Mouse (Mus musculus): ENCODE data around the gene Fank1. TPM values are rescaled to one million over a fixed set of nuclear protein-coding genes. Genes with fewer than 3 reads are reported as not detected.

The Fank1 gene
- polyA plus RNA-seq, 1 experiment from 2014 or later: 0.52 TPM

Other genes with a start within 250 kb of the Fank1 start
- gene Tex36, start 174.7 kb upstream of the Fank1 start, polyA plus RNA-seq (2014; fragmentation: Nextera tagmentation; extraction: Ambion mirVana): not detected in 2 replicates
- gene Edrf1, start 139.3 kb upstream of the Fank1 start, polyA plus RNA-seq (2014; fragmentation: Nextera tagmentation; extraction: Ambion mirVana): 29.2 and 37.2 TPM in 2 replicates
- 0.13 and 0.14 TPM in 2 replicates for gene Mmp21, start 96.8 kb upstream of the Fank1 start, polyA plus RNA-seq (2014; fragmentation: Nextera tagmentation; extraction: Ambion mirVana)
- gene Bccip, start 67.5 kb upstream of the Fank1 start, polyA plus RNA-seq (2014; fragmentation: Nextera tagmentation; extraction: Ambion mirVana): 202 and 220 TPM in 2 replicates
- gene Uros, start 66.8 kb upstream of the Fank1 start, polyA plus RNA-seq (2014; fragmentation: Nextera tagmentation; extraction: Ambion mirVana): 41.0 and 42.0 TPM in 2 replicates
- gene Dhx32, start 5.9 kb downstream of the Fank1 start, polyA plus RNA-seq (2014; fragmentation: Nextera tagmentation; extraction: Ambion mirVana): 36.2 and 36.9 TPM in 2 replicates